Mouse (Mus musculus): ENCODE data around the gene Bbs1.

GRCm38 (mm10) chr19:4839149-4839548, 67.3 kb downstream of the Bbs1 start, which contains the start of the genes Ccs and Ccdc87:
- TF ChIP-seq CTCF (IDR thresholded peaks at IDR 0.05; ENCODE audit: extremely low read depth, insufficient read depth, insufficient read length, insufficient replicate concordance) (no peak), POLR2A (IDR thresholded peaks at IDR 0.05; ENCODE audit: low read depth, low read length) (peak; percentile 26; the same call in 1 of the 2 replicates)

Data from spleen, adult 2 months (tissue).